Mouse (Mus musculus) T-helper 2 cell (primary cell): ENCODE measurements around the gene Kif13a.

Experiments used
- in situ Hi-C: fragments of 300-600 bp; cut with MboI, MseI; formaldehyde crosslinking; loops from one replicate; pipeline ENCODE4 v1.15.1; 2025; ENCODE audit warnings: high pct_unique_total_duplicates

Kif13a gene

GRCm38 (mm10) chr13:46929719-46930658 lies at the start of gene Kif13a:
Kif13a (minus strand) TSS chr13:46929867.
- in situ Hi-C loops: no loop called here

DNA sequence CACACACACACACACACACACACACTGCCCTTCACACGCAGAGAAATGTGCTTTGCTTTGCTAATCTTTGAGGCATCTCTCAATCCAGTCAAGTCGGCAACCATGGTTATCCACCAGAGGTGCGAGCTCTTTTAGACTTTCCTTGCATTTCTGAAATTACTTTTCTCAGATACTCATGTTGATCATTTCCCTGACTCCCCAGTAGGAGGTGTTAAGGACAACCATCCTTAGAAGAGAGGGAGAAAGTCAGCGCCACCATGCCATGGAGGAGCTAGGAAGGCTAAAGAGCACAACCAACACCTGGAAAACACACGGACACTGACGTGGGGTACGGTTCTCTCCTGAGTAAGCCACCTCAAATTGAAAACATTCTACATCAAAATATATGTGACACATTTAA lies 46.9 kb upstream of the Kif13a start:
- in situ Hi-C loops: no loop called here

- in situ Hi-C loops: no loop called here
Measured at GRCm38 (mm10) chr13:46975930-46976329, 46.3 kb upstream of the Kif13a start.

DNA sequence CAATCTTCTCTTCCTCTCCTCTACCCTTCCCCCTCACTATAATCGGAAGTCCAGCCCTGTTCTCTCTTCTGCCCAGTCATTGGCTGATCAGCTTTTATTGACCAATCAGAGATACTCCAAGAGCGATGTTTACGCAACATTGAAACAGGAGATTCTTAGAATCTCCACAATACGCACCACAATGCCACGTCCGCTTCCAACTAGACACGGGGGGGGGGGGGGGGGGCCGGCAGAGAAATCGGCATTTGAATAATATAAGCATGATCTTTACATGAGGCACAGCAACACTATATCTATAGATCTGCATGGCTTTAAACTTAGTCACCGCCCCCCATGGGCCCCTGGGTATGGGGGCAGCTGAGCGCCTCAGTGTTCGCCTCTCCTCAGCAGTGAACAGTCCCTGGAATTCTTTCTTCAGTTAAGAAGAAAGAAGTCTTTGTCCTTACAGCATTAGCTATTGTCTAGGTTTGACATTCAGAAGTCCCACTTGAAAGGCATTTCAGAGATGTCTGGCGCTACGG lies 45.4 kb upstream of the Kif13a start:
- in situ Hi-C loops: no loop called here

GRCm38 (mm10) chr13:46970286-46970945 lies 40.7 kb upstream of the Kif13a start:
- in situ Hi-C loops: no loop called here

DNA sequence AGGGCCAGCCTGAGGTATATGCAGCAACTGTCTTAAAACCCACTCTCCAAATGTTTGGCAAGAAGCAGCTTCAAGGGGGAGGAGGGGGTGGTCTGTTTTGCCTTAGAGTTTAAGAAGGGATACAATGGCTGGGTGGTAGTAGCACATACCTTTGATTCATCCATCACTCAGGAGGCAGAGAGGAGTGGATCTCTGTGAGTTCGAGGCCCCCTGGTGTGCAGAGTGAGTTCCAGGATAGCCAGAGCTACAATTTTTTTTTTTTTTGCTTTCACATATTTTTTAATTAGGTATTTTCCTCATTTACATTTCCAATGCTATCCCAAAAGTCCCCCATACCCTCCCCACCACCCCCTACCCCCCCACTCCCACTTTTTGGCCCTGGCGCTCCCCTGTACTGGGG lies 39.0 kb upstream of the Kif13a start:
- in situ Hi-C loops: no loop called here

DNA sequence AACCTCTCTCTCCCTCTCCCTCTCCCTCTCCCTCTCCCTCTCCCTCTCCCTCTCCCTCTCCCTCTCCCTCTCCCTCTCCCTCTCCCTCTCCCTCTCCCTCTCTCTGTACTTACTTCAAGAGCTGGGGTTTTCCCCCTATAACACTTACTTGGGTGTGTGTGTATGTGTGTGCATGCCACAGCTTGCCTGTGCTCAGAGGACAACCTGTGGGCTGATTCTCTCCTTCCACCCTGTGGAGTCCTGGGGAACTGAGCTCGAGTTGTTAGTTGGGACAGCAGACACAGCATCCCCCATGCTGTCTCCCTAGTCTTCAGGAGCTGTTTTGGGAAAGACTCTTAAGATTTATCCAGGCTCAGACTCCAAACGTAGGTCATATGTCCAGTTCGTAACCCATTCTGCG lies 37.6 kb upstream of the Kif13a start:
- in situ Hi-C loops: no loop called here

DNA sequence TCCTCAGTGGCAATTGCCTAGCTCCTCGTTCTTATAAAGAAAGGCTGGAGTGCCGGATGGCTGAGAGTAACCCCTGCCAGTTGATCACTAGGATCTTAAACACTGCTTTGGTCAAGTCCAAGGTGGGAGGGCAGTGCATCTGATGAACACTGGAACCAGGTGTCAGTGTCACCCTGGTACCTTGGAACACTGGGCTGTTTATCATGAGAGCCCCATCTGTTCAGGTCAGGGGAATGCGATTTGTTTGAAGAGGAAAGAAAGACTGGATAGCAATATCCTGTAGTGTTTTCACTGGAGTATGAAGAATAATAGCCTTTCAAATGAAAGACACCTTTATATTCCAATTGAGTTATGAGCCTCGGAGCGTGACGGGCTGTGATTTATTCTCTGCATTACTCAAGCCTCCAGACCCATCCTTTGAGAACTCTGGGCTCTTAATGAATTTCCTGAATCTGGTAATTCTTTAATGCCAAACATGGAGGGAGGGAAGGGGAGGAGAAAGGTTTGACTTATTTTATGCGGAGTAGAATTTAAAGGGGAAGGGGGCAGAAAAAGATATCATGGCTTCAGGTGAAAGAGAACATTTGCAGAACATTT lies 31.3 kb upstream of the Kif13a start:
- in situ Hi-C loops: no loop called here

DNA sequence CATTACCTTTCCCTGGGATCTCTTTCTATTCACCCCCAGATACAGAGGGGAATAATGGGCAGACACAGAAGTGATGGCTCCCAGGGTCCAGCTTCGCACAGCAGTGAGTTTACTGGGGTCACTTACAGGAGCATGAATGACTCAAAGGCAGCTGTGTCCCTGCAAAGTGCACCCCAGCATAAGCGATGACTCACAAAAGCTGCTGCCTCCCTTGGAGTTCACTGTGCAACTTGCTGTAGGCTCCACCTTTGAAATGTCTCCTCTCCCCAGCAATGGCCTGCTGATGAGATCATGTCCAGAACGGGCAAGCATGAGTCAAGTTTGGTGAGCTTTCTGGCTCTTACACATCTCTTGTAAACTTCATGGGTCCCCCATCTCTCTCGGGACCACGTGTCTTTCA lies 29.5 kb upstream of the Kif13a start:
- in situ Hi-C loops: no loop called here

DNA sequence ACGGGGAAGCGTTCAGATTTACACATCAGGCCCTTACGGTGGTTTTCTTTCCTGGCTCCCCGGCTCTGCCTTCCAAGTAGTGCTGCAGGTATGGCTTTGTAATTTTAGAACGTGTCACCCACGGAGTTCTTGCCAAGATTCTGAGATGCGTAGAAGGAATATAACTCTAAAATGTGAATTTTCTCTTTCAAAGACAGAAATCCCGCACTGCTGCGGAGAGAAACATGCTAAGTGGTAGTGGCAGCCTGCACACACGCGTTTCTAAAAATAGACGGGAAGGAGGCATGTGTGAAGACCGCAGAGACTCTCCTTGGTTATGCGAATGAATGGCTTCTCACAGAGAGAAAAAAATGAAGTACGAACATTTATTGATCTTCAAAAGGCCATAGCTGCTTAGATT lies 21.5 kb upstream of the Kif13a start:
- in situ Hi-C loops: no loop called here

DNA sequence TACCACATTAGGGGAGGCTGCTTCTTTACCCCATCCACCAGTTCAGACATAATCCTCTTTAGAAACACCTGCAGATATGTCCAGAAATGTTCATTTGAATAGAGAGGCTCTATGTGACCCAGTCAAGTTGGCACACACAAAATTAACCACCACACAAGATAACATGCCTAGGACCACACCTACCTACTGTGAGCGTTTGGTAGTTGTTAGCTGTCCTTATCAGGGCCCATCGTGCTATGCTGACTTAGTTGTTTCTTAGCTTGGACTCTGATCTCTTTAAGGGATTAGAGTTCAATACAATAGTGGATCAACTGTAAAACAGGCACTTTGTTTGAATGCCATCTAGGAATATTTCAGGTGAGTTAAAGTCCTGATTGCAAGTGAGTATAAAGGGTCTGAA lies 20.1 kb upstream of the Kif13a start:
- in situ Hi-C loops: no loop called here

- in situ Hi-C loops: no loop called here
Measured at GRCm38 (mm10) chr13:46948027-46948426, 18.4 kb upstream of the Kif13a start.

- in situ Hi-C loops: no loop called here
Measured at GRCm38 (mm10) chr13:46946041-46946440, 16.4 kb upstream of the Kif13a start.

DNA sequence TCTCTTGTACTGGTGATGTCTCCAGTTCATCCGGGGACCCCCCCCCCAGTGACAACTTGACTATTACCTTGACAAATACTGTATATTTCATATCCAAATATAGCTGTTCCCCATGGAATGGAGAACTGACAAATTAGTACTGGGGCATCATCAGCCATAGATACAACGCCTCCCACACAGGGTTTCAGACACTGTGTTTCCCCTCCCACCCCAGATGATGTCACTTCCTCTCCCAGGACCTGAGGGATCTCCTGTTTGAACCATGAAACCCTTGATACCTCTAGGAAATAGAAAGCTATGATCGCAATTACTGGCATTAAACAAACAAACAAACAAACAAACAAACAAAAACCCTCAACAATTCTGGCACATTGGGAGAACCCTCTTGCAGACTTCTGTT lies 15.6 kb upstream of the Kif13a start:
- in situ Hi-C loops: no loop called here

- in situ Hi-C loops: no loop called here
Measured at GRCm38 (mm10) chr13:46943294-46943693, 13.6 kb upstream of the Kif13a start.

GRCm38 (mm10) chr13:46934116-46934515 lies 4.4 kb upstream of the Kif13a start:
- in situ Hi-C loops: no loop called here

GRCm38 (mm10) chr13:46932846-46933245 lies 3.2 kb upstream of the Kif13a start:
- in situ Hi-C loops: no loop called here

DNA sequence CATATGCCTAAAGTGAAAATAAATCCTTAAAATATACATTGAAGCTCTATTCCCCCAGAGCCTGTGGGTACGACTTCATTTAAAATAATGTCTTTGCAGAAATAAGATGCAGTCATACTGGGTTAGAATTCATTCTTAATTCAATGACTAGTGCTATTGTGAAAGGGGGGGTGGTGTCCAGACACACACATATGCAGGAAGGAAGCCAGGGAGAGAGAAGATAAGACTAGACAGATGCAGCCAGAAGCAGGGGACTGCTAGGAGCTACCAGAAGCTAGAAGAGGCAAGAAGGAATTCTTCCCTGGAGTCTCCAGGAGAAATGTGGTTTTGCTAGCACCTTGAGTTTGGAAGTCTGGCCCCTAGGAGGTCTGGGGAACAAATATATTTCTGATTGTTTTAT lies 2.4 kb upstream of the Kif13a start:
- in situ Hi-C loops: no loop called here

DNA sequence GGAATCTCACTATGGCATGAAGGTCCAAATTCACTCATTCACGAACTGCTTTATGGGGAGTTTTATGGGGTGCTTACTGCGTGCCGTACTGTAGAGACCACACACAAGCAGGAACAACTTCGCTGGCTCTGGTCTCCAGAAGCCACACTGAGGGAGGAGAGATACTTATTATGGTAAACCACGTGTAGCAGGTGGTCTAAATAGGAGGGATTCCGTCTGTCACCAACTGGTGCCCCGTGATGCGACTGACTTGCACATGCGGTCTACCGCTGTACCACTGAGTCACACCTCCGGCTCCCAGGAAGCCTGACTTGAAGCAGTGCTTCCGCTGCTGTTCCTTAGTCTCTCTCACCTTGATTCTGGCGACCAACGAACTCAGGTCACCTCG lies 986 bp upstream of the Kif13a start:
- in situ Hi-C loops: no loop called here

- in situ Hi-C loops: no loop called here
Measured at GRCm38 (mm10) chr13:46928961-46929691, 541 bp downstream of the Kif13a start.

GRCm38 (mm10) chr13:46928404-46928803 lies 1.3 kb downstream of the Kif13a start:
- in situ Hi-C loops: no loop called here

DNA sequence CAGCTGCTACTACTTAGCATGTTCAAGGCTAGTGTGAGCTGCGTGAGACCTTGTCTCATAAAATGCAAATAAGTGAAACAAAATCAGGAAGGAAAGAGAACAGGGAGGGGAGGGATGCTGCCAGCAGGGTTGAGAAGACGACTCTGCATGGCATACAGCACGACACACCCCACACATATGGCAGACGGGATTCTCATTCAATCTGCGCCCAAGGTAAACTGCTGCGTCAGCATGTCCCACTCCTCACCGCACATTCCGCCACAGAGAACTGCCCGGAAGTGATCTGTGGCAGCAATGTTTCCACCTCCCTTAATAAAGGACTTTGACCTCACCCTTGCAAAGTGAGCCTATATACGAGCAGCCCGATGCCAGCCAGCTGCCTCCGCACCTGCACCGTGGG lies 4.0 kb downstream of the Kif13a start:
- in situ Hi-C loops: no loop called here
